Mouse (Mus musculus) cerebellum, adult 18-20 months (tissue): ENCODE data around the gene Capza2.

Experiments
- DNase-seq, 2 experiments: peaks; one replicate each; pipeline ENCODE4 v3.0.0; 2021

Gene Capza2

GRCm38 (mm10) chr6:17635615-17636284, at the start of gene Capza2:
Capza2 (plus strand) TSS chr6:17636234.
- no peak for DNase-seq

- DNase-seq = peak; percentile 70 to 73
These were observed 46.7 kb upstream of the Capza2 start for GRCm38 (mm10) chr6:17589049-17589952.

- DNase-seq = no peak
These were observed 45.9 kb upstream of the Capza2 start for GRCm38 (mm10) chr6:17589953-17590627.

- DNase-seq = no peak
These were observed 42.1 kb upstream of the Capza2 start for GRCm38 (mm10) chr6:17593971-17594370.

GRCm38 (mm10) chr6:17595712-17596462, 40.1 kb upstream of the Capza2 start:
- no peak for DNase-seq

- DNase-seq = no peak
These were observed 36.7 kb upstream of the Capza2 start for GRCm38 (mm10) chr6:17599373-17599772.

GRCm38 (mm10) chr6:17601526-17601925, 34.5 kb upstream of the Capza2 start:
- DNase-seq = no peak

GRCm38 (mm10) chr6:17606915-17607314, 29.1 kb upstream of the Capza2 start:
- no peak for DNase-seq

- DNase-seq = no peak
These were observed 24.6 kb upstream of the Capza2 start for GRCm38 (mm10) chr6:17611352-17612010.

- no peak for DNase-seq
These were observed 23.4 kb upstream of the Capza2 start for GRCm38 (mm10) chr6:17612652-17613051.

- no peak for DNase-seq
These were observed 15.2 kb upstream of the Capza2 start for GRCm38 (mm10) chr6:17620823-17621222.

- DNase-seq = no peak
These were observed 14.6 kb upstream of the Capza2 start for GRCm38 (mm10) chr6:17621436-17621835.

- no peak for DNase-seq
These were observed 7.2 kb upstream of the Capza2 start for GRCm38 (mm10) chr6:17628701-17629455.

GRCm38 (mm10) chr6:17629756-17630155, 6.3 kb upstream of the Capza2 start:
- no peak for DNase-seq

GRCm38 (mm10) chr6:17631611-17632010, 4.4 kb upstream of the Capza2 start:
- DNase-seq = no peak

GRCm38 (mm10) chr6:17633819-17634218, 2.2 kb upstream of the Capza2 start:
- DNase-seq = no peak

GRCm38 (mm10) chr6:17634992-17635391, 1.0 kb upstream of the Capza2 start:
- DNase-seq = no peak

- DNase-seq = peak; percentile 94 to 98
These were observed 733 bp downstream of the Capza2 start for GRCm38 (mm10) chr6:17636764-17637170.

- DNase-seq = peak; percentile 49 to 51
These were observed 1.5 kb downstream of the Capza2 start for GRCm38 (mm10) chr6:17637205-17638203.

- DNase-seq = no peak
These were observed 4.0 kb downstream of the Capza2 start for GRCm38 (mm10) chr6:17640031-17640430.
